Mouse (Mus musculus) right cerebral cortex, postnatal 25 days (tissue): ENCODE data around the gene Olfr522.
A peak's percentile ranks its signal among the peaks of the same experiment; 100 is the strongest.
"Not testable (repeated sequence)": the region's sequence is repeated elsewhere in the genome, so short reads cannot be mapped to it uniquely, and the experiment has no call there.

ENCODE experiments used
- DNase-seq: peaks from one replicate; pipeline ENCODE4 v3.0.0; 2022

Gene Olfr522

GRCm38 (mm10) chr7:140154218-140154927 lies 10.2 kb downstream of the Olfr522 start, which contains the start of gene Sprn:
Gene Sprn (minus strand): TSS chr7:140154877.
- peak; percentile 80 for DNase-seq

GRCm38 (mm10) chr7:140153829-140154217 lies 10.7 kb downstream of the Olfr522 start:
- DNase-seq = no peak

- DNase-seq = peak; percentile 69
Observed at GRCm38 (mm10) chr7:140153383-140153782, 11.2 kb downstream of the Olfr522 start.

GRCm38 (mm10) chr7:140144550-140144949 lies 20.0 kb downstream of the Olfr522 start:
- no peak for DNase-seq

- no peak for DNase-seq
Observed at GRCm38 (mm10) chr7:140141350-140141749, 23.2 kb downstream of the Olfr522 start.

- no peak for DNase-seq
Observed at GRCm38 (mm10) chr7:140138021-140138310, 26.6 kb downstream of the Olfr522 start.

GRCm38 (mm10) chr7:140137135-140138020 lies 27.2 kb downstream of the Olfr522 start, which contains the start of gene Mtg1:
Gene Mtg1 (plus strand): TSS chr7:140137564.
- peak; percentile 96 for DNase-seq

GRCm38 (mm10) chr7:140135106-140135770 lies 29.3 kb downstream of the Olfr522 start:
- DNase-seq = no peak

- DNase-seq = not testable (repeated sequence)
Observed at GRCm38 (mm10) chr7:140134033-140134432, 30.5 kb downstream of the Olfr522 start.

GRCm38 (mm10) chr7:140132184-140132583 lies 32.4 kb downstream of the Olfr522 start:
- DNase-seq = not testable (repeated sequence)

- DNase-seq = no peak
Observed at GRCm38 (mm10) chr7:140127911-140128310, 36.7 kb downstream of the Olfr522 start.

- DNase-seq = no peak
Observed at GRCm38 (mm10) chr7:140126934-140127333, 37.6 kb downstream of the Olfr522 start.

GRCm38 (mm10) chr7:140126022-140126350 lies 38.6 kb downstream of the Olfr522 start:
- no peak for DNase-seq

- peak; percentile 88 for DNase-seq
Observed at GRCm38 (mm10) chr7:140125278-140126021, 39.1 kb downstream of the Olfr522 start.

GRCm38 (mm10) chr7:140124382-140124781 lies 40.2 kb downstream of the Olfr522 start:
- DNase-seq = no peak

GRCm38 (mm10) chr7:140122765-140123164 lies 41.8 kb downstream of the Olfr522 start:
- DNase-seq = no peak

- no peak for DNase-seq
Observed at GRCm38 (mm10) chr7:140121338-140121910, 43.1 kb downstream of the Olfr522 start.

GRCm38 (mm10) chr7:140120484-140120883 lies 44.1 kb downstream of the Olfr522 start:
- no peak for DNase-seq

GRCm38 (mm10) chr7:140116329-140117054 lies 48.1 kb downstream of the Olfr522 start, which contains the start of gene Echs1:
Gene Echs1 (minus strand): TSS chr7:140116476.
- peak; percentile 87 for DNase-seq

- peak; percentile 58 for DNase-seq
Observed at GRCm38 (mm10) chr7:140115583-140116328, 48.8 kb downstream of the Olfr522 start, which contains the start of gene Paox. Gene Paox (plus strand): TSS chr7:140115799.

- no peak for DNase-seq
Observed at GRCm38 (mm10) chr7:140111943-140112342, 52.6 kb downstream of the Olfr522 start.
